Mouse (Mus musculus): ENCODE measurements around the gene Cmas.

DNA sequence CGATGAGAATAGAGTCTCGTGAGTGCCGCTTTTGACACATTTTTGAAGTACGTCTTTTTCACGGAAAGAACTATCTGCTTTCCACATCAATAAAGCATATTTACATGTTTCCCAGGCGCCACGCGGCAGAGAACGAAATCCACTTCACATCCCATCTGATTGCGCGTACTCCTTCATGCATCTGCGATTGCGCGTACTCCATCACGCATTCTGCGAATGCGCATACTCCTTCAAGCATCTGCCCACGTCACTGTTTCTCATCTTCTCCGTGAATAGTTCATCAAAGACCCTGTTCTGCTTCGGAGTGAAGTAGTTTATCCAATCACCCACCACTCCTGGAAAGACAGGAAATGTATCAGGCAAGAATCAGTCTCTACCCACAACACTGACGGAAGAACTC lies 29.6 kb downstream of the Cmas start:
- TF ChIP-seq CTCF (IDR thresholded peaks at IDR 0.05; ENCODE audit: extremely low read depth, insufficient read length, insufficient replicate concordance, low read depth, low read length) (no peak), POLR2A (IDR thresholded peaks at IDR 0.05; ENCODE audit: low read depth, low read length) (no peak)

All from small intestine, adult 2 months (tissue).